Mouse (Mus musculus): ENCODE data around the gene Lemd2.

DNA sequence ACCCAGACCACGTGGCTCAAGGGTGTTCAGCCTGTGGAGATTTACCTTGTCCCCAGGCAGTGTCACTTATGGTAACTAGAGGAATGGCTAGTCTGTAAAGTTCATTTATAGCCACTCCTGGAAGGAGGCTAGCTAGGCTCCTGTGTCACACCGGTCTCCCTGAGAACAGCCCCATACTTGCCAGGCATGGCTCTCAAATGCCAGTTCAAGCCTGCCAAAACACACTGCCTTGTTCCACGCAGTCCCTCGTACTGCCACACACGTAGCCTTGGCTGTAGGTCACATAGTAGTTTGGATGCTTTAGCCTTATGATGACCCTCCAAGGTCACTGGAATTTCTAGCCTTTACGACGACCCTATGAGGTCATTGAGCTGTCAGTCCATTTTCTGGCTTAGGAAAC lies 45.1 kb downstream of the Lemd2 start:
- TF ChIP-seq CTCF (IDR thresholded peaks at IDR 0.05) (no peak), EP300 (IDR thresholded peaks at IDR 0.05; ENCODE audit: insufficient read depth, low read depth, low read length) (no peak)

All from heart, adult 2 months (tissue).